Mouse (Mus musculus) common myeloid progenitor, adult 5-6 weeks (primary cell): ENCODE data around the gene Stap1. TPM values are rescaled to one million over a fixed set of nuclear protein-coding genes. Genes with fewer than 3 reads are reported as not detected.

Experiments used
- ATAC-seq: replicated peaks from 2 replicates; pipeline ENCODE4 v1.8.0; 2016; ENCODE audit warnings: low read depth, mild to moderate bottlenecking, moderate TSS enrichment, inconsistent platforms; ENCODE audit not compliant: poor library complexity, severe bottlenecking
- total RNA-seq: library from RNA; stranded (forward); fragments of 200-1000, 187-1606 nt; gene quantifications from 2 replicates; pipeline ENCODE4 v1.2.3, GENCODE M21; 2017

Gene Stap1
- total RNA-seq, 1 experiment from 2014 or later: 39.3 TPM

DNA sequence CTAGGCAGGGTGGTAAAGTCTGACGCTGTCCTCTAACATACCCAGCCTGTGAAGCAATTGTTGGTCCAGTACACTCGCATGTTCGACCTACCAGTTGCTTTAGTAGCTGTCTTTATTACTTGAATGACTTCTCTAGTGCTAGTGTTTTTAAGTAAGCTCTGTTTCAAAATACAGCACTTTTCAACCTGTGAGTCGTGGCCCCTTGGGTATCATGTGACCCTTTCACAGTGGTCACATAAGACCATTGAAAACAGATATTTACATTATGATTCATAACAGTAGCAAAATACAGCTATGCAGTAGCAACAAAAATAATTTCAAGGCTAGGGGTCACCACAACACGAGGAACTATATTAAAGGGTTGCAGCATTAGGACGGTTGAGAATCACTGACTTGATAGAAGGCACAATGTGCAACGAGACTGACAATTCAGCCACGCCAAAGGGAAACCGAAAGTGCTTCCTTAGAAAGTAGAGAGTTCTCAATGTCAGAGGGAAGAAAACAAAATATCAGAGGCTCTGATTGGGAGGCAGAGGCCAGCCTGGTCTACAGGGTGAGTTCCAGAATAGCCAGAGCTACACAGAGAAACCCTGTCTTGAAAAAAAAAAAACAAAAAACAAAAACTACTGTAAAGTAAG lies 47.0 kb downstream of the Stap1 start:
- peak; percentile 56; the same call in 1 of the 2 replicates for ATAC-seq

DNA sequence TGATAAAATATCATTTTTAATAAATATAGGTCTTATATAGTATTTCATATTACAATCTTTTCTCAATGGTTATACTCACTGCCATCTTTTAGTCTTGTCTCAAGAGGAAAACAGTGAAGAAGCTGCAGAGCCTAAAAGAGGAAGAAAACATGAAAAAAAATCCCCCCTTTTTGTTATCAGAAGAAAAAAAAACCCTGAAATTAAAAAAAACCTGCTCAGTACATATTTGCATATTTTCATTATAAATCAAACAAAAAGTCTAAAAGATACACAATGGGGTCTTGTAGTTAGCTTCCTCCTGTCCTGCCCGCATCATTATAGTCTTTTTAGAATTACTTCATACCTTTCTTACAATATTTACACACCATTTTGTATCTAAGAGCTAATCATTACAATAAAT lies 57.2 kb downstream of the Stap1 start:
- ATAC-seq: no peak

DNA sequence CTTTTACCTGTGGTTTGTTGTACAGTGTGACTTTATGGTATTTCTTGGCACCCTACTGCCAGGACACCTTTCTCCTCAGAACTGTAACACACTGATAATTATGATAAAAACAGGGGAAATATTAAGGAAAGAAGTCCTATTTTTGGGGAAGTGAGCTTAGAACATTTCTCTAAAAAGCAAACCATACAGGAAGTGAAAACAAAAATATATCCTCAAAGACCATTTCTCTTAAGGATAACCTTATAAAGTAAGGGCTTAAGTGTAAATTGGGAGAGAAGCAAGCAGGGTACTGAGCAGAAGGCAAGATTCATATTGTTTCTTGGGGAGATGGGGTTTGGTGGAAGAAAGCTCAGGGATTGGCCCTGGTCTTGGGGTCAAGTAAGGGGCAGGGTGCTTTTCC lies 58.3 kb downstream of the Stap1 start:
- peak; percentile 71 for ATAC-seq

Other genes with a start within 250 kb of the Stap1 start
- gene Cenpc1, start 6.2 kb upstream of the Stap1 start, total RNA-seq: 61.6 and 63.2 TPM in 2 replicates
- gene Uba6, start 101.1 kb downstream of the Stap1 start, total RNA-seq: 26.3 and 29.4 TPM in 2 replicates
- not detected in 2 replicates for gene Gnrhr, start 126.2 kb downstream of the Stap1 start, total RNA-seq
- gene Tmprss11c, start 217.6 kb downstream of the Stap1 start, total RNA-seq: not detected in 2 replicates